Mouse (Mus musculus) forebrain, embryonic 11.5 days (tissue): ENCODE measurements around the gene Prl7c1. TPM values are rescaled to one million over a fixed set of nuclear protein-coding genes. Genes with fewer than 3 reads are reported as not detected.

Source experiments
- polyA plus RNA-seq: library from polyadenylated mRNA; unstranded; fragments of >200 nt; fragmentation: Nextera tagmentation; extraction: Ambion mirVana; gene quantifications from 2 replicates; pipeline ENCODE4 v1.2.1, GENCODE M21; 2014

The Prl7c1 gene
- polyA plus RNA-seq, 1 experiment from 2014 or later = not detected

Other genes with a start within 250 kb of the Prl7c1 start
- gene Prl8a9, start 216.2 kb downstream of the Prl7c1 start, polyA plus RNA-seq = not detected in 2 replicates
- not detected in 2 replicates for gene Prl8a1, start 198.6 kb downstream of the Prl7c1 start, polyA plus RNA-seq
- not detected in 2 replicates for gene Prl7b1, start 170.2 kb downstream of the Prl7c1 start, polyA plus RNA-seq
- not detected in 2 replicates for gene Prl7a1, start 138.3 kb downstream of the Prl7c1 start, polyA plus RNA-seq
- not detected in 2 replicates for gene Prl7a2, start 112.8 kb downstream of the Prl7c1 start, polyA plus RNA-seq
- not detected in 2 replicates for gene Prl7d1, start 64.1 kb downstream of the Prl7c1 start, polyA plus RNA-seq
- not detected in 2 replicates for gene Prl2a1, start 20.9 kb upstream of the Prl7c1 start, polyA plus RNA-seq
- gene Prl2c1, start 68.5 kb upstream of the Prl7c1 start, polyA plus RNA-seq = not detected in 2 replicates
- not detected in 2 replicates for gene Prl4a1, start 235.4 kb upstream of the Prl7c1 start, polyA plus RNA-seq